ENCODE assay signal across 11 mouse cellular contexts in genomic region chr10:24395999-24396784, GRCm38 (mm10).
A peak's percentile ranks its signal among the peaks of the same experiment; 100 is the strongest.
DNase-seq lines count a peak whose midpoint lies in the region; ATAC-seq and TF ChIP-seq lines count a peak whose summit lies in the region.
"Had no signal": no experiment of that assay in that cellular context is flagged by ENCODE, and none has a peak within 500 bp of the region (broad histone marks: within the 10 kb centered on the region; RNA-seq: fewer than 3 reads in every experiment).

No protein-coding gene starts in this region.

- CTCF ChIA-PET in Patski (lab: Charles Lee), result interaction anchor here (0.7 kb wide), 1 partner anchor 13 kb away, joined by 3 read pairs; no protein-coding TSS in a partner anchor

- peak; percentile 16 for DNase-seq in layer of hippocampus, adult 2 months (ENCODE audit: low spot score in 2 of 2)
- no peak for DNase-seq in layer of hippocampus, postnatal 10 days (ENCODE audit: low spot score in 2 of 2)
- no peak for DNase-seq in Patski (ENCODE audit: low read depth, low spot score)
- DNase-seq in left cerebral cortex, postnatal 36 days (ENCODE audit: low spot score in 2 of 2), result peak; percentile 20 to 40
- DNase-seq in spleen, postnatal 10 days (ENCODE audit: low spot score in 2 of 2), result no peak
- no peak for DNase-seq in frontal cortex, postnatal 25 days (ENCODE audit: low spot score in 2 of 2)
- DNase-seq: right cerebral cortex, postnatal 14 days had no signal

- intact Hi-C loops in left cerebral cortex, postnatal 36 days (cut with DNase I), result no loop called here

- ATAC-seq in Patski, result peak; percentile 40

- no peak overlapping the region for H3K4me3 ChIP-seq in layer of hippocampus, adult 2 months
- H3K4me3 ChIP-seq in embryonic fibroblast, embryonic 13.5 days (ENCODE audit: insufficient read depth, low read length), result no peak overlapping the region
- H3K4me3 ChIP-seq: forebrain, embryonic 10.5 days; hindbrain, embryonic 12.5 days had no signal

- H3K4me1 ChIP-seq in embryonic fibroblast, embryonic 13.5 days (ENCODE audit: control insufficient read depth, insufficient read depth, low read length), result peaks cover 8% of the 10 kb centered on the region
- H3K4me1 ChIP-seq: forebrain, embryonic 10.5 days; hindbrain, embryonic 12.5 days had no signal

- H3K27ac ChIP-seq in layer of hippocampus, adult 2 months, result no peak overlapping the region
- peak overlapping the region; percentile 93 for H3K27ac ChIP-seq in embryonic fibroblast, embryonic 13.5 days (ENCODE audit: insufficient read depth, low read length)
- H3K27ac ChIP-seq: forebrain, embryonic 10.5 days; hindbrain, embryonic 12.5 days; liver, embryonic 14.5 days had no signal

- in situ Hi-C loops in Patski (cut with MboI; ENCODE audit: low pct_unique_long_range_greater_than_20kb), result no loop called here

- no peak for TF ChIP-seq POLR2A in embryonic fibroblast, embryonic 13.5 days (IDR thresholded peaks at IDR 0.05; ENCODE audit: low read depth, low read length)

- no peak for TF ChIP-seq CTCF in layer of hippocampus, adult 2 months (conservative IDR thresholded peaks at IDR 0.05)
- TF ChIP-seq CTCF in Patski (IDR thresholded peaks at IDR 0.05), result no peak
- TF ChIP-seq CTCF in embryonic fibroblast, embryonic 13.5 days (IDR thresholded peaks at IDR 0.05; ENCODE audit: borderline replicate concordance, insufficient read depth, low read length), result no peak

- no peaks in the 10 kb centered on the region for H3K27me3 ChIP-seq in Patski
- H3K27me3 ChIP-seq: hindbrain, embryonic 12.5 days had no signal

- POLR2A ChIA-PET in Patski (lab: Charles Lee), result interaction anchor here (0.7 kb wide), 3 partner anchors 55 to 197 kb away, joined by 6 to 10 read pairs (median 6); no protein-coding TSS in a partner anchor

Comparison
In these comparisons a context has a peak if more than half of its experiments do, and no peak if none do; other contexts are left out.
1. DNase-seq: peak in layer of hippocampus, adult 2 months (2 of 2) and left cerebral cortex, postnatal 36 days (2 of 2); none in layer of hippocampus, postnatal 10 days (0 of 2), Patski (single experiment), spleen, postnatal 10 days (0 of 2) and frontal cortex, postnatal 25 days (0 of 2).